29 mouse cellular contexts compared by ENCODE assay signal in the genomic region with DNA sequence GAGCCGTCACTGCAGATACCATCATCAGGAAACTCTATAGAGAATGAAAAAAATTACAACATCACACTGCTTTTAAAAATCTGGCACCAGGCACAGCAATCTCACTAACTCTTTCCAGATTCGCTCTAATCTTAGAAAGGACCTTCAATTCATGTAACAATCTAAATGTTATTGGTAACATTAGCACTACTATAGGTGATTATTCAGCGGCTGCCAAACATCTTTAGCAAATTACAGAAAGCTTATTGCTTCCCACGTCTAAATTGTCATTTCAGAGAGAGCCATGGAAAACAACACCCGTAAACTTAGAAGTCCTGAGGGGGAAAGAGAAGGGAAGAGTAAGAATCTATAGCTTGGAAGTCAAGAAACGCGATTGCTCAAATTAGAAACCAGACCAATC.
"Had no signal": no experiment of that assay in that cellular context is flagged by ENCODE, and none has a peak within 500 bp of the region (broad histone marks: within the 10 kb centered on the region; RNA-seq: fewer than 3 reads in every experiment).

No protein-coding gene starts in this region.

- H3K9ac ChIP-seq: heart, embryonic 13.5 days; heart, embryonic 15.5 days; hindbrain, embryonic 12.5 days; hindbrain, embryonic 14.5 days; intestine, embryonic 15.5 days; limb, embryonic 12.5 days; liver, embryonic 13.5 days; liver, embryonic 15.5 days; liver, postnatal 0 days had no signal

- H3K4me1 ChIP-seq: hindbrain, embryonic 10.5 days; hindbrain, embryonic 12.5 days; intestine, embryonic 15.5 days; liver, embryonic 13.5 days; liver, embryonic 15.5 days had no signal

- H3K27ac ChIP-seq: heart, adult 2 months; heart, embryonic 13.5 days; heart, embryonic 15.5 days; hindbrain, embryonic 10.5 days; hindbrain, embryonic 12.5 days; hindbrain, embryonic 14.5 days; intestine, embryonic 15.5 days; layer of hippocampus, adult 2 months; left cerebral cortex, adult 2 months; limb, embryonic 10.5 days; limb, embryonic 12.5 days; liver, embryonic 13.5 days; liver, embryonic 15.5 days had no signal

- H3K27me3 ChIP-seq: heart, embryonic 13.5 days; heart, embryonic 15.5 days; hindbrain, embryonic 12.5 days; intestine, embryonic 15.5 days; limb, embryonic 12.5 days; liver, embryonic 13.5 days; liver, embryonic 15.5 days had no signal

- DNase-seq: gastrocnemius, postnatal 14 days; gastrocnemius, postnatal 36 days; heart, adult 2 months; heart, postnatal 10 days; heart, postnatal 4 days; kidney, adult 18-20 months; kidney, adult 8-10 months; kidney, postnatal 10 days; kidney, postnatal 25 days; kidney, postnatal 4 days; liver; liver, embryonic 13.5 days; liver, postnatal 0 days had no signal

- H3K4me2 ChIP-seq: heart, embryonic 11.5 days; heart, embryonic 13.5 days; heart, embryonic 15.5 days; hindbrain, embryonic 12.5 days; hindbrain, embryonic 14.5 days; intestine, embryonic 15.5 days; limb, embryonic 12.5 days; liver, embryonic 11.5 days; liver, embryonic 13.5 days; liver, embryonic 15.5 days had no signal

- H3K9me3 ChIP-seq: heart, embryonic 13.5 days; heart, embryonic 15.5 days; hindbrain, embryonic 10.5 days; hindbrain, embryonic 12.5 days; intestine, embryonic 15.5 days; limb, embryonic 10.5 days; limb, embryonic 12.5 days; liver, embryonic 13.5 days; liver, embryonic 15.5 days had no signal

- H3K4me3 ChIP-seq: heart, adult 2 months; heart, embryonic 13.5 days; heart, embryonic 15.5 days; hindbrain, embryonic 10.5 days; hindbrain, embryonic 12.5 days; intestine, embryonic 15.5 days; layer of hippocampus, adult 2 months; left cerebral cortex, adult 2 months; limb, embryonic 10.5 days; limb, embryonic 12.5 days; liver, embryonic 13.5 days; liver, embryonic 15.5 days had no signal

- ATAC-seq: hindbrain, embryonic 16.5 days; inflammation-experienced regulatory T-cells, adult 6 months; intestine, embryonic 15.5 days; intestine, postnatal 0 days; liver, postnatal 0 days had no signal

- H3K36me3 ChIP-seq: heart, embryonic 13.5 days; heart, embryonic 15.5 days; hindbrain, embryonic 10.5 days; hindbrain, embryonic 12.5 days; intestine, embryonic 15.5 days; limb, embryonic 10.5 days; limb, embryonic 12.5 days; liver, embryonic 13.5 days; liver, embryonic 15.5 days had no signal
